Mouse (Mus musculus) thymus, postnatal 0 days (tissue): Measurements from ENCODE around the gene Tbx15. TPM values are rescaled to one million over a fixed set of nuclear protein-coding genes. Genes with fewer than 3 reads are reported as not detected.

Experiments used
- DNase-seq: peaks from one replicate; pipeline ENCODE4 v3.0.0-alpha.2; 2015; ENCODE audit warnings: low spot score
- polyA plus RNA-seq: library from polyadenylated mRNA; unstranded; fragments of >200 nt; fragmentation: Nextera tagmentation; extraction: Ambion mirVana; gene quantifications from 2 replicates; pipeline ENCODE4 v1.2.1, GENCODE M21; 2015

Gene Tbx15
- polyA plus RNA-seq = 0.06 and 0.12 TPM in 2 replicates

DNA sequence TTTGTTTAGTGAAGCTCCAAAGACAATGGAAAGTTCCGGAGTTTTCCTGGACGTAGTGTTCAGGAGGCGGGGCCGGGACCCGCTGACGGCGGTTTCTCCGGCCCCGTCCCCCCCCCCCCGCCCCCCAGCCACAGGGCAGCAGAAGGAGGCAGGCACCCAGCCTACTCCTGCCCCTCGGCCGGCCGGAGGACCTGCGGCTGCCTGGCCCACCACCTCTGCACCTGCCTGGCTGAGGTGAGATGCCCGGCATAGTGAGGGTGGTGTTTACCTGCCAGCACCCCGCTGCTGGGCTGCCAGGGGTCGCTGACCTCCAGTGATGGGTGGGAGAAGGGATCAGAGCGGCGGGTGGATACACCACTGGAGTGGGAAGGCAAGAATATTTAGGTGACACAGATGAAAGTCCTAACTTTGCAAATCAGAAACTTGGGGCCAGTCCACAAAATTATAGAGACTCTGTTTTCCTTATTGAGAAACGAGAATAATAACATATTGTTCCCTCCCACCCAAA lies at the start of gene Tbx15:
Gene Tbx15 (plus strand): TSS at position 169 of the 508 bp plus-strand sequence.
- DNase-seq = no peak

DNA sequence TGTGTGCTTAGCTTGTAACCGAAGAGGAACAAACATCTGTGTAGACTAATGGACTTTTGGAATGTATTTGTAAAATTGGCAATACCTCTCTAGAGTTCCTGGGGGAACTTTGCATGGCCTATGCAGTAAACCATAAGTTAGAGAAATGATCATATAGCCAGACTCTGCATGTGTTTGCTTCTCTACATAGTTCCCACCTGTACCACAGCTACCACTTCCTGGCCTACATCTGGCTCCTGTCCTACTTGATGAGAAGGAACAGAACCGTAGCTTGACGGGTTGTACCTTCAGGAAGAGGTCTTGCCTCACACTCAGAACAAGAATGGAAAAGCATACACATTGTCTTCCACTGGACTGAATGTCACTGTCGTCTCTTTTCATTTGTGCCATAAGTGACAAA lies 46.6 kb upstream of the Tbx15 start:
- DNase-seq = peak; percentile 71

DNA sequence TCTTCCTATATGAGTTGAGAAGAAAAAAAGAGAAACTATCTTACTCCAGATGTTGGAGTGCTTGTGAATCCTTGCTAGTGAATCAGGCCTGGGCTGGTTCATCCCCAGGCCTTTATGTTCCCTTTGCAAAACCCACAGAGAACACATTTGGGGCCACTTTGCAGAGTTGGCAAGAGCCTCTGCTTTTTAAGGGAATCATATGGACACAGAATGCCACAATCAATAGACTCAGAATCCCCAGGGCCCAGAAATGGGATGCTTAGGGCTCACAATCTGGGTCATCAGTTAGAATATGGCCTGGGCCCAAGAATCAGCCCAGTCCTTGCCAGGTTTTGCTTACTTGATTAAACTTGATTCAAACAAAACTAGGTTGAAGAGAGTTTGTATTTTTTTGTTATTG lies 36.9 kb upstream of the Tbx15 start:
- no peak for DNase-seq

DNA sequence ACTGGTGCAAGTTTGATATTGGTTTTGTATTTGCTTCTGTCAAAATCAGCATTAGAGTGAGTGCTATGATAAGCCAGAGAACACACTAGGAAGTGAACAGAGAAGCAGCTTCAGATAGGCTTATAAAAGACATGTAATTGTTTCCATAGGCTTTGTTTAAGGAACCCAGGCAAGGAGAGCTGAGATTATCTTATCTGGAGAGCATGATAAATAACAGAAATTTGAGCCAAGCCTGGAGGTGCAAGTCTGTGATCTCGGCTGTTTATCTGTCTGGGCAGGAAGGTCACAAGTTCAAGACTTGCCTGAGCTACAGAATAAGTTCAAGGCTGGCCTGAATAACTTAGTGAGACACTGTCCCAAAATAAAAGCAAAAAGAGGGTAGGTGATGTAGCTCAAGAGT lies 31.8 kb upstream of the Tbx15 start:
- no peak for DNase-seq

DNA sequence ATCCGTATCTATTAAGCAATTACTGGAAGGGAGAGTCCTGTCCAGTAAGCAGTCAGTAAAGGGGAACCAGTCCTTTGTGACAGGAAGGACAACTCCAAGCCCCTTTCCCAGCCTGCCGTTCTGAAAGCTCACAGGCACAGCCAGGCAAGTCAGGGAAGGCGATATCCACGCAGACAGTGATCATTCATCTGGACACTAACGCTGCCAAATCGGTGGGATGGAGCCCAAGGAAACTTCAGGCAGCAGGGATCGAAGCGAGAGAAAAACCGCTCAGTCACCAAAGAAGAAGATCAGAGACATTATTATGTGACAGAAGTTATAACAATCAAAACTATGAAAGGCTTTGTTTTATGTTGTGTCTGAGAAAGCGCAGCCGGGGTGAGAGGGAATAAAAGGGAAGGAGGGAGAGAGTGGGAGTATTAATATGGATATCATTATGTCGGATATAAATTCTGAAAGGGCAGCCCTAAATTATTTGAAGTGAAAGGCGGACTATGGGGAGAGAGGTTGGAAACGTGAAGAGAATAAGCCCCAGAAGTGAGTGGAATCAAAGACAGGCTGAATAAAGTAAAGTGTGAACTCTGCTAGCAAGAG lies 29.0 kb upstream of the Tbx15 start:
- DNase-seq = no peak

DNA sequence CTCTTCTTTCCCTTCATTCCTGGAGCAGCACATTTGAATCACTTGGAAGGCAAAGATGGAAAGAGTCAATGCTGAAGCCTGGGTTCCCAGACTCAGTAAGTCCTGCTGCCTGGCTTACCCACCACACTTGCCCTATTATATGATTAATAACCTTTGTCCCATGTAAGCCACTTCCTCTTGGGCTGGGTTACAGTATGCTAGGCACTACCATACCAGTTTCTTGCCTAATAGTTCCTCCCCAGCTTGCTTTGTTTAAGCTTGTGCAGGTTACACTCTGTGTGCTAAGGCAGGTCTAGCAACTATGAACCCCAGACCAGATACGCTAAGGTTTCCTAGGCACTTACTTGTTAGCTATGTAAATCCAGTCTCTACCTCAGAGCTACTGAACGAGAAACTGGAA lies 12.4 kb upstream of the Tbx15 start:
- no peak for DNase-seq

DNA sequence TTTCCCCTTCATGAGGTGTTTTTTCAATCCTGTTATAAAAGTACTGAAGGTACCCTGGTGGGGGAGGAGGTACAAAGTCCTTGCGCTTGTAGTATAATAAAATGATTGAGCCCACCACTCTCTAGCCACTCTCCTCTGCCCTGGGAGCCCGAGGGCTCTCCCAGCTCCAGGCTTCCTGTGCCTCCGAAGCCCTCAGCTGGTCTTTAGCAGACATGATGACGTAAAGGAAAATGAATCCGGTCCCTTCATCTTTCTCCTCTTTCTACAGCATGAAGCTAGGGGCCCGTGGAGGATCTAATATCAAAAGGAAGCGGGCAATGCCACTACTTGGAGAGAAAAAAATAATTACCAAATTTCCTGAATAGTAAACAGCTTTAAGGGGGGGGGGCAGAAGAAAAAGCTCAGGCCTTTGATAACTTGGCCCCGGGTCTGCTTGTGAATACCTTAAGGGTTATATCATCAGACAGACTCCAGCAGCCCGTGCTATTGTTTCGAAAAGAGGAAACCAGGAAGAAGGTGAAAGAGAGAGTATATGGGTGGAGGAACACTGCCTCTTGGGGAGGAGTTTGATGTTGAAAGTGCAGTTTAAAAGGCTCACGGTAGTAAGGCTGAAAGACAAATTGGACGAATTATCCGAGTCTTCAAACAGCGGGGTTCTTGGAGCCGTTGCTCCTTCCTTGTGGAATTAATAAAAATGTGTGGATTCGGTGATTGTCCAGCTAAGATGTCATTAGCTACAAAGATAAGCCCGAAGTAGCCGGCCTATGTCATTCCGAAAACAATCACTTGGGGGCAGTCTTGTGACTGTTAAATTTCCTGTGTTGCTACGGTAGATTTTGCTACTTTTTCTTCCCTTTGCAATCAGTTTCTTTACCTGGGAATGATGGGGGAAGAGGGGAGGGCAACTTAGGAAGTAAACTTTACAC lies 6.5 kb upstream of the Tbx15 start:
- DNase-seq = peak; percentile 48

DNA sequence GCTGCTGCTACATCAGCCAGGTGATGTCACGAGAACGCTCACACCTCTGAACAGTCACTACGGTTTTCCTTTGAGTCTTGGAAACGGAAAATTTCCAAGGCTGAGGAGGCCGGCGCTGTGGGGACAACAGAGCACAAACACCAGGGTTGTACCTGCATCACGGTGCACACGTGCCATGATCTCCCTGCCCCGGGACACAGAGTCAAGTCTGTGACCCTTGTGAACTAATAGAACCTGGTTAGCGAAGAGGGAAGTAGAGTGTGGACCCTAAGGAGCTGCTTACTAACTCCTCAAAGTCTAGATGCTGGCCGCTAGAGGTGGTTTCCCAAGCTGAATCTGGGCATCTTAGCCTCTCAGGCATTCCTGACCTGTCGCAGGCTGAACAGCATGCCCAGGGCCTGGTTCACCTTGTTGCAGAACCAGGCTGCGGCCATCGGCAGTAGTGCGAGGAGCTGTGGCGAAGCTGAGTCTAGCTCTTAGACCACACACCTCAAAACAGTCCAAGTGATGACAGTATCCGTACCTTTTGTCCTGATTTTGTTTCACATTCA lies 5.8 kb upstream of the Tbx15 start:
- DNase-seq = no peak

DNA sequence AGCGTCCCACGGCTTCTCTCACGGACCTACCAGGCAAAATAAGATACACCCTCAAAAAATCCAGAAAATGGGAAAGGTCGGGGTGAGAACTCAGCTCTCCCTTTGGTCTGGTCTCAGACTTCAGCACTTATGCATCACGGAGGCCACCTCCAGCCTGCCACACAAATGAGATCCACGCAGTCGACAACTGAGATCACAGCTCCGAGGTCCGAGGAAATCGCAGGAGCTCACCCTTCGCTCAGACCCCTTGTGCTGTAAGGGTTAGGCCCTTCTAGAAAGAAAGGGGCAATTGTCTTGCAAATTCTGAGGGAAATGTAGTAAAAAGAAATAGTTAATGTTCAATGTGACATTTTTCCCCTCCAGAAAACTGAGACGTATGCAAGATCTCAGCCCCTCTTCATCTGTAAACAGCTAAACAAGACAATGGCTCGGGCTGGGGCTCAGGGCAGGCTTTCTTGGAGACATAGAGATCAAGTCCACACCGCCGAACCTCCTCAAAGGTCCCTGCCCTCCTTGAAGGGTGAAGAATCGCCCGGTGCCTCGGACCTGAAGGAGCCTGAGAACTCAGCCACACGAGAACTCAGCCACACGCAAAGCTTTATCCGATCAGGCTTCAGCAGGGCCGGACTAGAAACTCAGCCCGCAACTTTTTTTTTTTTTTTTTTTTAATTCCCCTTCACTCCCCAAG lies 4.9 kb upstream of the Tbx15 start:
- DNase-seq = no peak

DNA sequence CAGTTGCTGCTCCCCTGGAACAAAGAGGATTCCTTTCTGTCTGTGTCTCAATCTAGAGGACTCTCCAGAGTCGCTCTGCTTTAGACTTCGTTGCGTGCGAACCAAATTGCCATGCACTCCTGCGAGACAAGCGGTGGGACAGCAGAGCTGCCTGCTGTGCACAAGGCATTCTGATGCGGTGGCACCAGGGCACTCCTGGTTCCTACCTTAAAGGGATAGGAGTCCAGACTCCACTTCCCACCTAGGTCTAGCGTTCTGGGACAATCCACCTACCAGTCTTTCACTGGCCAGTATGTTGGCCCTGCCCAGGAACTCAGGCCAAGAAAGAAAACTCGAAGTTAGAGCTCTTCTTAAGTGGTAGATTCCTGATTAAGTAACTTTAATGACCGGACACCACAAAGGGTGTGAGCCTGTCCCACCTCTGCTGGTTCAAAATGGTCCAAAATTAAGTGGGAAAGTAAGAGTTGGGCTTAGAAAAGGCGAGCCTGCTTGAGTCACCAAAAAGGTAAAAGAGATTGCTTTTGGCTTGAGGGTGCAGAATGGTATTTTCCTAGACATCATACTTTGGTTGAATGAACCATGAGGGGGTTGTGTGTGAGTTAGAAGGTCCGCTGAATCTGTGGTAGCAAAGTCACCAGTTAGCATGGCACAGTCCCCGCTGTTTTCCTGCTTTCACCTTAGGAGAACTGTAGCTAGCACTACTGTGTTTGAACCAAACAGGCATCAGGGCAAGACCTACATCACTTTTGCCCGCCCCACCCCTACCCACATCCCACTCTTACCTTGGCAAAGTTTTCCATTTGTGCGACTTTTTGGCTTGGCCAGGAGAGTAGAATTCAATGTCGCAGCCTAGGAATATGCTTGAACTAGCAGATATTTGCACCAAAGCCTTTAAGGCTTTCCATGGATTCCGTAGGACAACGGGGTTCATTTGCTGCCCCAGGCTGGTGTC lies 4.1 kb upstream of the Tbx15 start:
- DNase-seq = no peak

DNA sequence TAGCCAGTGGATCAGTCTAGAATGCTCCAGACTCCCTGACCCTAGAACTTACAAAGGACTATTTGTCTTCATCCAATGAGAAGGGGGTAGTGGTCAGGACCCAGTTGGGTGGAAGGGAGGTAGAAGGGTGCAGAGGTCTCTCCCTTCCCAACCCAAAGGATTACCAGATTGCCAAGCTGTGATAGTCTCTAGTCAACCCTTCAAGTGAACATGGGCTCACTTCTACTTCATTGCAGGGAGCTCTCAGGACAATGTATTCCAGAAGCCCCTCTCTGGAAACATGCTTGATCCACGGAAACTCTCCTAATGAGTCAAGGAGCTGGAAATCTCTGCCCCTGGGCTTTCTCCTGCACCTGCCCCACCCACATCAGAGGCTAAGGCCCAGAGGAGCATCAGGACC lies 1.5 kb upstream of the Tbx15 start:
- DNase-seq = no peak

DNA sequence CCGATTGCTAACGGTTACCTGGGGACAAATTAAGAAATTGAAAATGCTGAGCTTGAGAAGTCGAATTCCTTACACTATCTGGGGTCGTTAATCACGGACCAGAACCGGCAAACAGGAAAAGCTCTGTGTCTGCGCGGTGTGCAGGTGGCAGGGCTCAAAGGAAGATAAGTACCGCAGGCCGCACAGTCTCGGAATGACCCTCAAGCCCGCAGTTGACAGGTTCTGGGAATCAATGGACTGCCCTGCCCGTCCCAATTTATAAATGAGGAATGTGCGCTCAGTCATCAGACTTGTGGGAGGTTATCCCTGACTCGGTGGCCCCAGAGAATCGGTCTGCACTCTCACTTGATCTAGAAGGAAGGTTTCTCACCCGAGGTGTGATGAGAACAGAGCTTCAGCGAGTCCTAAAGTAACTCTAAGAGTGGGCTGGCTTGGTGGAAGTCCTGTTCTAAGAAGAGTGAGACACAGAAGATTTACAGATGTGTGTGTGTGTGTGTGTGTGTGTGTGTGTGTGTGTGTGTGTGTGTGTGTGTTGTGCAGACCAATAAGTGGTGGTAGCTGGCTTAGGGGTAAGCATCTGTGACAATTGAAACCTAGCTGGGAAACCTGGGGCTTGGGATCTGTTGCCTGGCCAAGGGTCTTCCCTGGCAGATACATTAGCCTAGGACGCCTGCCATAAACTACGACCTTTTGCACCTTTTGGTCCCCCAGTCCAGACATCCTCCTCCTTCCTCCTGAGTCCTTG lies 708 bp upstream of the Tbx15 start:
- no peak for DNase-seq

DNA sequence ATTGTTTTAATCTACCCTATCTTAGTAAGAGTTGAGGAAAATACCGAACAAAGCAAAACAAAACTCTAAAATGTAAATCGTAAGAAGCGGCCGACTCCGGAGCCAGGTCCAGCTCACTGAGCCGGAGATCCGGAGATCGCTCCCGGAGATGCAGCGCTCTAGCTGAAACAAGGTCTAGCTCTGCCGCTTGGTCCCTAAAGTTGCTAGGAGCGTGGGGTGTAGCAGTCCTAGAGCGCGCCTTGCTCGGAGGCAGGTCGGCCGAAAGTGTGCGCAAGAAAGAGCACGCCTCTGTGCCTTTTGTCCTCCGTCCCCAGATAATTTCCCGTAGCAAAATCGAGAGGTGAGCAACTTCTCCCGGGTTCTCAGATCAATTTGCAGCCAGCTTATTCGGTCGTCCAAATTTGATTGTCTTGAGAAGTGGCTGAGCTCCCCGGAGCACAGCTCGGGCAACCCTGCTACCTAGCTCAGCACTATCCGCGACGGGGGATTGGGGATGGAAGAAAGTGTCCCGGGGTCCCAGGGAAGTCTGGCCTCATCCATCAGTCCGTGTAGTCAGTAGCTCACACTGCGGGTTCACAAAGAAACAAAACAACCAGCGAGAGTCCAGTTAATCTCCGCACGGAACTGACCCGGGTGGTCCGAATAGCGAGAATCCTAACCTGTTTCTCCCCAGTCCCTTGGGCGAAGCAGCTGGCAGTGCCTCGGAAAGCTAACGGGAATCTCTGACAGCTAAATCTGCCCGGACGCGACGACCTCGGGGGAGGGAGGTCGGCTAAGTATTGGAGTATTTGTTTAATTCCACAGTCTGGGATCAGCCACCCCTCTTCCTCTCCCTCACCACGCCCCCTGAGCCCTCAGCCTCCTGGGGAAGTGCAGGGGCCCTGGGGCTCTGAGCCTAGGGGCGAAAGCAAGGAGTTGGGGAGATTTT lies 894 bp downstream of the Tbx15 start:
- no peak for DNase-seq

DNA sequence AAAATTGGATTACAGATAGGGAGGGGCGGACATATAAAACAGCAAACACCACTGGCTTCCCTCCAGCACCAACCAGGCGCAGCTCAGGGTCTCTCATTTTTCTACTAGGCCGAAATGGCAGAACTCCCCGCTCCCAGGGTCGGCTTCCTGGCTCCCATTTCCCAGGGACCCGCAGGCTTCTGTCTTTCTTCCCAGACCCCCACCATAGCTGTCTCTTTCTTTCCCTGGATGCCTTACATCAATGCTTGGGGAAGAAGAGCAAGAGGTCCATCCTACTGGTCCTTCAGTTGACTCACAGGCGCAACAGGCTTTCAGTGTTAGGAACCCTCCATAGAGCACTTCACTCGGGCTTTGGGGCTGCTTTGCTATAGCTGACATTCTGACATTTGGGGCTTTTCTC lies 2.3 kb downstream of the Tbx15 start:
- no peak for DNase-seq

DNA sequence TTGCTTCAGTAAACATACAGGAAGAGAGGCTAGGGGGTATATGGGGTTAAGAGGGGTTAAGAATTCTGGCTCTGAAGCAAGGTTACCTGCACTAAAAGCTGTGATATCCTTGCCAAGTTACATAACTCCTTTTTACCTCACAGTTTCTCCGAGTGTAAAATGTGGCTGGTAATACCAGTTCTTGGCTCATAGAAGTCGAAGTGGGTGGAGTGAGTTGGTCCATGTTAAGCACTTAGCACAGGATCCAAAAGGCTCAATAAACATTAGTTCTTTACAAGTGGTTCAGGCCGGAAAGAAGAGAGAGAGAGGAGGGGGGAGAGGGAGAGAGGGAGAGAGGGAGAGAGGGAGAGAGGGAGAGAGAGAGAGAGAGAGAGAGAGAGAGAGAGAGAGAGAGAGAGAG lies 5.2 kb downstream of the Tbx15 start:
- no peak for DNase-seq

DNA sequence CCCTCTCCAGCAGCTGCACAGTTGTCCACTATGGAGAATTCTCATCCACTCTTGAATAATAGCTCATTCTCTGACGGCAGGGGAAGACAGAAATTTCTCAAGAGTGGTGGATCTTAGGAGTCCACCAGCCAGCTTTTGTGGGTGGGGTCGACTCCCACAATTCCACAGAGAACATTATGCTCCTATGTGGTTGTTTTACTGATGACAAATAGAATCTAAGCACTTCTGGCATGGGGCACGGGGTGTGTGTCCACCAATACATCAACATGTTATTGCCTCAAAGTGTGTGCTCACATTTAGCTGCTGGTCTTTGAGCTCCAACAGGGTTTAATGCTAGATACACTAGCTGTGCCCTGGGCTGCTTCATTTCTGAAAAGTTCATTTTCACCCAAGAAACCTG lies 6.4 kb downstream of the Tbx15 start:
- DNase-seq = no peak

DNA sequence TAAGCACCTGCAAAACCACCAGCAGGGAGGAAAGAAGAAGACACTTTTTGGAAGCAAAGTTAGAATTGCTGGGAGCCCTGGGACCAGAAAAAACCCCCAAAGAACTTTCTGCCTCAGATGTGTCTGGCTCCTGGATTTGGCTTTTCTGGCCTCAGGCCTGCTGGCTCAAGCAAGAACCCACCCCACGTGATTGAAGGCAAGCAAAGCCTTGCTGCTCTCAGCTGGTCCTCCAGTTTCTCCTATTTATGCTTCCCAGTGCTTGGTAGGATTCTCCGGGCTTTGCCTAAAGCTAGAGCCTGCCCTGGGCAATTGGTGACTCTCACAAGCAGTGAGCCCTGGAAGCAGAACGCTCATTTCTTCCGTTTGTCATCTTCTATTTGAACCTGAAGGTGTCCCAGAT lies 7.4 kb downstream of the Tbx15 start:
- no peak for DNase-seq

DNA sequence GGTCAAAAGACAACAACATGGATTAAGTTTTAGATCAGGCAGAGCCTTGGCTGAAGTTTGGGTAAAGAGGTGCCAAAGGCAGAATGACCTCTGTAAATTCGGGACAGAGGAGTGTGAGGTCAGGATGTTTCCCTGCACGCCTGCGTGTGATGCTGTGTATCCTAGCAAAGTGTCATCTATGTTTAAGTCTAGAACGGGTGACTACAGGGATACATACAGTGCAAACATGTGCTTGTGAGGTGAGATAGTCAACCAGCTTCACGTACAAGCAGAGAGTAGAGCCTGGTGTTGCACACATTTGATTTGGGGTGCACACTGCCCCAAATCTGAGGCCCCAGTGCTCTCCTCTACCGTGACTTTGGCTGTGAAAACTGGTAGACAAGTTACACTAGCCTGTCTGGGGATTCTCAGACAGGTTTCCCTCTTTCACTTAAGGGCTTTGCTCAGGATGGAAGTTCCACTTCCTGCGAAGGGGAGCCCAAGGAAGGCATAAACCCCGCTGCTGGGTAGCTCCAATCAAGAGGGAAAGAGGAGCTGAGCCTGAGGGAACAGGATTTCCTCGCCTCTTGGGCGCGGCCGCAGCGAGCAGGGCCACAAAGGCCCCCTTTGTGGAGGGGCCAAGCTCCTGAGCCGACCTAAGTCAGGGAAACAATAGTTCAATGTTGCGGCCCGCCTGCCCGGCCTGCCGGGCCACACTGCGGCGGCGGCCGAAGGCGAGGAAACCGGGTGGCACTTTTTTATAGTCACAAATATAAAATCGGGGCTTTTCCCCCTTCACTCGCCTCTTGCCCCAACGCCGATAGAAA lies 8.0 kb downstream of the Tbx15 start:
- no peak for DNase-seq
